Mouse (Mus musculus): ENCODE results near the gene Acbd5. TPM values are rescaled to one million over a fixed set of nuclear protein-coding genes. Genes with fewer than 3 reads are reported as not detected.

The Acbd5 gene
- total RNA-seq, 2 experiments from 2014 or later: 31.8 to 32.4 TPM

Other genes with a start within 250 kb of the Acbd5 start
- 10 to 100 TPM; 16.0 to 18.1 TPM for gene Pdss1, start 172.6 kb upstream of the Acbd5 start, total RNA-seq (2021)
- gene Abi1, start 27.9 kb upstream of the Acbd5 start, total RNA-seq (2021): 10 to 100 TPM; 21.6 to 24.3 TPM
- gene Mastl, start 87.9 kb downstream of the Acbd5 start, total RNA-seq (2021): 1 to 10 TPM in 1 of 2 experiments, under 1 TPM in 1; 0.86 to 1.2 TPM
- gene Yme1l1, start 88.2 kb downstream of the Acbd5 start, total RNA-seq (2021): 10 to 100 TPM; 53.2 to 60.4 TPM
- not detected for gene 4931423N10Rik, start 139.3 kb downstream of the Acbd5 start, total RNA-seq (2021)